Mouse (Mus musculus) common myeloid progenitor, adult 5-6 weeks (primary cell): ENCODE results near the gene Vmn2r82. TPM values are rescaled to one million over a fixed set of nuclear protein-coding genes. Genes with fewer than 3 reads are reported as not detected.
"Not testable (repeated sequence)": the region's sequence is repeated elsewhere in the genome, so short reads cannot be mapped to it uniquely, and the experiment has no call there.

Experiments used
- ATAC-seq: replicated peaks from 2 replicates; pipeline ENCODE4 v1.8.0; 2016; ENCODE audit warnings: low read depth, mild to moderate bottlenecking, moderate TSS enrichment, inconsistent platforms; ENCODE audit not compliant: poor library complexity, severe bottlenecking
- total RNA-seq: library from RNA; stranded (forward); fragments of 200-1000, 187-1606 nt; gene quantifications from 2 replicates; pipeline ENCODE4 v1.2.3, GENCODE M21; 2017

Vmn2r82 gene
- not detected in 2 replicates for total RNA-seq

DNA sequence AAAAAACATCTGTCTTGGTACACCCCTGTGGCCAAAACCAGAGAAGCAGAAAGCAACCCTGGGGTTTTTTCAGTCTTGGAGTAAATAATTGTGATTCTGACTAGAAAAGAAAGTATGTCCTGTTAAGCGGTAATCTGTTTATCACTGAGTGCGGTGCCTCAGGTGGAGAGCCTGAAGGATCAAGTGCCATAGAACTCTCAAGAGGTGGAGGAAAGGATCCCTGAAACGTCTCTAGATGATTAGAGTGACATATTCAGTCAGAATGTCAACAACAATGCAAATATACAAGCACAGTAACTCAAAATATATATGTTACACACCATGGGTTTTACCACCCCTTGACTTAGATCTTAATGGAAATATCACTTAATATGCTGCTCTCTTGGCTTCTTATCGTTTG lies at the start of gene Vmn2r82:
TSS of gene Vmn2r82 (plus strand) at position 301 of the 400 bp plus-strand sequence.
- ATAC-seq = not testable (repeated sequence)

DNA sequence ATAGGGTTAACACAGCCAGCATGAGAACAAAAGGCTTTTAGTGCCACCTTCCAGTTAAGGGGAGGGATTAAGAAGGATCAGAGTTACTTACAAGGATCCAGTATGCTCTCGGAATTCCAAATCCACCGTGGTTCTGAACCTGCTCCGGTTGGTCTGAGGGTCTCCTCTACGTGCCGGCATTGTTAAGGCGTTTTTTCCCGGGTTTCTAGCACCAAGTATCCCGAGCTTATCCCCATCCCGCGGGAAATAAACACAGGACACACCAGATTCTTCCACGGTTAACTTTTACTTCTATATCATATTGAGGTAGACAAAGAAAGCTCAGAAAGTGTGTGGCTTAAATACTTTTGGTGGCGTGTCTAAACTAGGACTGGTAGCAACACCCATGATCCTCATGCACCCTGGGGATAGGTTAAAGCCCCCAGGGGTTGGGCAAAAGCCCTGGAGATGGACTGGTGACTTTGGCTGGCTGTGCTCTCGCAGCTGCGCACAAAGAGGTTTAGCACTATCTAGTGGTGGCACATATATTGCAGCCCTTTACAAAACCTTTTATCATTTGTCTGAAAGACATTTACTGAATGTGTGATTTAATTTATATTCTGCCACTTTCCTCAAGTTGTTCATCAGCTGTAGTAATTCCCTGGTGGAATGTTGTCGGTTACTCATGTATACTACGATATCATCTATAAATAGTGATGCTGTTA lies 34.1 kb upstream of the Vmn2r82 start:
- ATAC-seq = not testable (repeated sequence)

DNA sequence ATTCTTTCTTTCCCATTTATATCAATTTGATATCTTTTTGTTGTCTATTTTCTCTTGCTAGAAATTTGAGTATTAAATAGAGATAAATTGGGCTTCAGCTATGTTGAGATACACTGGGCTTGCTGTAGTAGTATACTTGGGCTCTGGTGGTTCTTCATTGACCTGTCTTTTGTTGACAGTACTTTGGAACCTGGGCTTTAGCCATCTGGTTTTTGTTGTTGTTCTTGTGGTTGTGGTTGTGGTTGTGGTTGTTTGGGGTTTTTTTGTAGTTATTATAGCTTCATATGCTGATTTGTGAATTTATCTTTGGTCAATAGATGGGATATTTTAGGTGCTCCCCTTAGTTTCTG lies 33.6 kb upstream of the Vmn2r82 start:
- ATAC-seq = no peak

DNA sequence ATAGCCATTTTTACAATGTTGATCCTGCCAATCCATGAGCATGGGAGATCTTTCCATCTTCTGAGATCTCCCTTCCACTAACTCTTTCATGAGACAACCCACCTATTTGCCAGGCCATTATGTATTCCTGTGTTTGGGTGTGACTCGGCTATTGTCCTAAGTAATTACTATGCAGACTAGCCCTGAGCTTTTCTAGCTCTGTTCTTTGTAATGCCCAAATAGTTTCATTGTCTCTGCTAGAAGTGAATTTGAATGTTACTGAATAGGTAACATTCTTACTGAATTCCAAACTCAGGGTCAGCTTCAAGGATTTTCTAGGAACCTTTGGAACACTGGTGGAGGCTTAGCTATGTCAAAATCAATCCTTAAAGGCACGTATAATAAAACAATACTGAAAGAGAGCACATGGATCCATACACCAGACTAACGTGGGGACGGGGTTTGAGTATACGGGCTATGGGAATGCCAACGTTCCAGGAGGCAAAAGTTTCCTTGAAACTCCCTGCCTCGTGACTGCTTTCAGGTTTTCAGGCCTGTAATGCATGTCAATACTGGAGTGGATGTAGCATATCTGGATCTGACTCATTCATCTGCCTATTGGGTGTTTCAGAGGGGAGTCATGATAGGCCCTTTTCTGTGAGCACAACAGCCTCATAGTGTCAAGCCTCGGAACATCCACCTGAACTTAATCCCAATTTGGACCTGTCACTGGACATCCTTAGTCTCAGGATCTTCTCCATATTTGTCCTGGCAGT lies 43.8 kb downstream of the Vmn2r82 start:
- ATAC-seq = not testable (repeated sequence)

DNA sequence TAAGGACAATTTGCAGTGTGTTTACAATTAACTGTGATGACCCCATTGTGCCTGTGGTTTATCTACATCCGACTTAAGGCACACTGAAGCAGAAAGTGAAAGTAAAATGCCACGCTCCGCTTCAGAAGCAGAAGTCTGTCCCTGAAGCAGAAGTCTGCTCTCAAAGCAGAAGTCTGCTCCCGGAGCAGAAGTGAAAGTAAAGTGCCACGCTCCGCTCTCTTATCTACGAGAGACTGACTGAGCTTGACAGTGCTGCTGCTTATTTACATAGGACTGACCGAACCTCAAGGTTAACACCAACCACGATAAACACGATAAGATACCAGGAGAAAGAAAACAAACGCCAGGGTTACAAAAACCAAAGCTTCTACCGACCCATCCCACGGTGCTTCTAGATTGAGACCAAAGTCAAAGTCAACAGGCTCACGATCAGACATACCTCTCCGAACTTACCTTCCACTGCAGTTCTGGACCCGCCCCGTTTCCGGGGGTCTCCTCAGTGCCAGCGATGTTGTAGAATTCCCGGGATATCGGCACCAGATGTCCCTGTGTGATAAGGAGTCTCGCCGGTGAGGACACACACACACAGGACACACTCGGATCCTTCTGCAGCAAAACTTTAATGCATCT lies 60.9 kb downstream of the Vmn2r82 start:
- ATAC-seq = peak; percentile 92

DNA sequence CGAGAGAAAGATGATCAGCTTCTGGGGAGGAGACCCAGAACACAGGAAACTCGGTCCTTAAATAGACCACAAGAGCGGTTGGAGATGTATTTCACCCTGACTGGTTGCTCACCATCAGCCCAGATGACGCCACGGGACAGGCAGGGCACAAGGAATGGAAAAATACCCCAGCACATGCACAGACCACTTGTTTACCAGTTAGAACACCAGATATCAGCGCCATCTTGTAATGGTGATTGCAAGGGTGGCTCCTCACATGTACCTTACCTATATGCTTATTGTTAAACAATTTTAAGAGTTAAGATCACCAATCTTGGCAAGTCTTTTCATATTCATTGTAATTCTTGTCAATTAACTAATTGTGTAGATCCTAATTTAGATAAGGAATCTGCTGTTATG lies 61.5 kb downstream of the Vmn2r82 start:
- not testable (repeated sequence) for ATAC-seq

DNA sequence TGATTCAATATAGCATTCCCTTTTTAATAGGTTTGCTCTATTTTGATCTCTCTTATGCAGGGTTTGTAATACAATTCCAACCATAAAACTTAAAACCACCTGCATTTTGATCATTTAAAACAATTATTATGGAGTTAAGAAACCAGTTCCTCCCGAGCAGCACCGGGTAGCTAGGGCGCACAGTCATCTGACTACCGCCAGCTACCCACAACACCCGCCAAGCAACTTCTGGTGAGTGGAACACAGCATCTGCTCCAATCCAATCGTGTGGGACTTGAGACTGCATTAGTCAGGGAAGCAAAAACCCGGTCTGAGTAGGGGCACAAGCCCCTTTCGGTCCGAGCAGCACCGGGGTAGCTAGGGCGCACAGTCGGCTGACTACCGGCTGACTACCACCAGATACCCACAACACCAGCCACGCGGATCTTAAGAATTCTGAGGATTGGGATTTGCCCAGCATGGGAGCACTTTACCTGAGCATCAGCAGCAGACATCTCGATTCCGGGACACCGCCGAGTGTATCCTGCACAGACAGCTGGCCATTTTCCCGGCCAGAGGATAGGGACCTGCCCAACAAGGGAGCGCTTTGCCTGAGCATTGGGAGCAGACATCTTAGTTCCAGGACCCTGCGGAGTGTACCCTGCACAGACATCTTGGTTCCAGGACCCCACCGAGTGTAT lies 79.0 kb downstream of the Vmn2r82 start:
- ATAC-seq = not testable (repeated sequence)

Other genes with a start within 250 kb of the Vmn2r82 start
- gene Vmn2r80, start 207.8 kb upstream of the Vmn2r82 start, total RNA-seq = not detected in 2 replicates
- not detected in 2 replicates for gene Vmn2r81, start 108.8 kb upstream of the Vmn2r82 start, total RNA-seq
- gene Vmn2r83, start 112.2 kb downstream of the Vmn2r82 start, total RNA-seq = not detected in 2 replicates
- 4.1 and 4.7 TPM in 2 replicates for gene Plpp2, start 177.3 kb downstream of the Vmn2r82 start, total RNA-seq
- gene Mier2, start 198.7 kb downstream of the Vmn2r82 start, total RNA-seq = 13.6 and 18.3 TPM in 2 replicates
- gene Theg, start 230.8 kb downstream of the Vmn2r82 start, total RNA-seq = not detected in 2 replicates